Mouse (Mus musculus) yolk sac, embryonic 10.5 days (tissue): ENCODE results near the gene Ppp6r1.

Source experiments
- DNase-seq: peaks from one replicate; pipeline ENCODE4 v3.0.0-alpha.2; 2017; ENCODE audit warnings: low spot score

Ppp6r1 gene

GRCm38 (mm10) chr7:4657521-4658127 is 1.2 kb downstream of the Ppp6r1 start:
- peak; percentile 65 for DNase-seq

DNA sequence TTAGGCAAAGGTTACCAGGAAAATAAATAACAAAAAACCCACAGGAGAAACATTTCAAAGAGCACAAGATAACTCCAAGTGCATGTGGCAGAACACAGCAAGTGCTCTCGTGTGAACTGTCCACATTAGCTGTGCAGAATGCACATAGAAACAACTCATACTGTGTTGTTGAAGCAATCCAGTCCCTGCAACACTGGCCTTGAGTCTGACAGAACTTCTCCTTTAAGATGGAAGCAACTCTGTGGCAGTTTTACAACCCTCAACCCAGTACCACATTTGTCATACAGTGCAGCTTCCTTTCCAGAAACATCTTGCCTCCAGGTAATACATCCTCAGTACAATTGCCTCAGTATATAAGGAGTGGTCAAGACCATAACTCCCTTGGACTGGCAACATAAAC is 2.0 kb downstream of the Ppp6r1 start:
- no peak for DNase-seq

DNA sequence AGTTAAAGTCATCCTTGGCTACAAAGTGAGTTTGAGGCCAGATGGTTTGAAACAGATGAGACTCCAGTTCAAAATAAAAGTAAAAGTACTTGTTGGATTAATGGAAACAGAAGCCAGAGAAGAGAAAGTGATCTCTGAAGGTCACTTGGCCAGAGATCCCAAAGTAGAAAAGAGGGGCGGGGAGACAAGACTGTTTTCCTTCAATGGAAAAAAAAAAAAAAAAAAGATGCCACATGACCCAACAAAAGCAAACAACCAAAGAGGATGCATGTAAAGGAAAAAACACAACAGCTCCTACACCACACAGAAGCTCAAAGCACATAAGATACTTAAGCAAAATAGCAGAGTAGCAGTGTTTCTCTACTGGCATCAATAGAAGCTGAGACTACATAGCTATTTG is 2.9 kb downstream of the Ppp6r1 start:
- no peak for DNase-seq

DNA sequence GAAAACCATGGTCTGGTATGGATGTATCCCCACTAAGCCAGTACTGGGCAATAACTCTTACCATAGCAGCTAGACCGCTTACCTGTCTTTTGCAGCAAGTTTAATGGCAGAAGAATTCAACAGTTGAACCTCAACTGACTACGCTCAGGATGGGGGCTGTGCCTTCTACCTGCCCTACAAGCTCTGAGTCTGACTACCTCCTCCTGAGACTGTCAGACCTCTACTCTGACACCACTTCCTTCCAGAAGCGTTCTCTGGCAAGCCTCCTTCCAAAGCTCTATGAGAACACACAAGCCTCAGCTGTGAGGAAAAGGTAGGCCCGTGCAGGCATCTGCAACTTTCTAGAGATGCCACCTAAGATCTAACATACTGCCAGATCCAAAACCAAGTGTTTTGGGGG is 3.4 kb downstream of the Ppp6r1 start:
- DNase-seq = no peak

DNA sequence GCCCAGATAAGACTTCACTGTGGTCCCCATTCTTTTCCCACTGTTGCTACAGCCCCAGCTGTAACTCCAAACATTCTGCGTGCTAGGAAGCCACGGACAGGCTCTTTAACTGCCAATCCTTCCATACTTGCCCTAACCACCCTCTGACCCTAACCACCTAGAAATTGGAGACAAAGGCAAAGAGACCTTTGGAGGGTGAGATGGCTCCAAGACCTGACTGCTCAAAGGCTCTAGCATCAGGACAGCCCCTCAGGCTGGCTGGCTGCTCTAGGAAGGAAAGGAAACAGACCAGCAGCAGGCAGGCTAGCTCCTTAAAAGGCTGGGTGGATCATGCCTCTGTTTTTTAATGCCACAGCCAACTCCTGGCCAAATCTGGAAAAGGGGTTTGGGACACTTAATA is 4.6 kb downstream of the Ppp6r1 start:
- DNase-seq = no peak

DNA sequence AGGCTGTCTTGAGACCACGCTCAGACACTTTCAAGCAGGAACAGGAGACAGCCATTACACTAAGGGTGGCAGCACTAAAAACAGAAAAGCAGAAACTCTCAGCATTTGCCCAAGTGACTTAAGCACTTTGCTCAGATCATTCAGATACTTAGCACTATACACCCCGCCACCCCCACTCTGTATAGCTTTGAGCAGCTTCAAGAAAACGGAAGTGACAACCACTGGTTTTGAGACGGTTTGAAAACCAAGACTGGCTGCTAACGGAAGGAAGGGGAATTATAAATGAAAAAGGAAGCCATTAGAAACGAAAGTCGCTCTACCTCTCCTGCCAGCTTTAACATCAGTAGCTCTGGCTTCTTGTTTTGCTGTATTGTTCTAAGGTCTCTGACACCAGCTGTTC is 5.0 kb downstream of the Ppp6r1 start:
- DNase-seq = no peak

GRCm38 (mm10) chr7:4653351-4653750 is 5.5 kb downstream of the Ppp6r1 start:
- DNase-seq = no peak

DNA sequence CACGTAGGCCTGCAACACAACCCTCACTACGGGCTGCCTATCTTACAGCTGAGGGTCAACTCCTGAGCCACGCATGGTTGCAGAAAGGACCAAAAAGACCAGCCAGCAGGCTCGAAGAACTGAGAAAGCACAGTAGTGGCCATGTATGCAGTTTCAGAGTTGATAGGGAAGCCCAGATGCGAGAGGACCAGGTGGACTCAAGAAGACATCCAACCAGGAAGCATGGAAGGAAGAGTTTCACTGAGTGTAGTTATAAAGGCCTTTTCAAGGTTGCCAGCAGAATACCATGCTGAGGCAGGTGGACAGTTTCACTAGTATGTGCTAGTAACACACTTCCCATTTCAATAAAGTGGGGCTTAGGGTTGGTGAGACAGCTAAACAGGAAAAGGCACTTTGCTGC is 6.1 kb downstream of the Ppp6r1 start:
- no peak for DNase-seq

DNA sequence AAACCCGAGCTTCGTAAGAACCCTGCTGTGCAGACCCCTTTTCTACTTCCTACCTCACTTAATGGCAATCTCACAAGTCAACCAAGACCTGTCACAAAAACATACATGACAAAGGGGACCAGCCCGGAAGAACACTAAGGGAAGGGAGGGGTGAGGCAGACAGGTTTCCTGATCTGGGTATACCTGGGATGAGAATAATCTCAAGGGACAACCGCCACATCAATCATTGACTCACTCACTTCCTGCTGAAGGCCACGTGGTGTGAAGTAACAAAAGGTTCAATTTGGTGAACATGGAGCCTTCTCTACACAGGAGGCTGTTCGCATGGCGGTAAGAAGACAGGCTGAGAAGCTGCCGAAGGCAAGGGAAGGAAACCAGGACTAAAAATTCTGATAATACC is 7.2 kb downstream of the Ppp6r1 start:
- peak; percentile 25 for DNase-seq

GRCm38 (mm10) chr7:4647992-4648391 is 10.8 kb downstream of the Ppp6r1 start:
- no peak for DNase-seq

- no peak for DNase-seq
These were observed 11.5 kb downstream of the Ppp6r1 start for GRCm38 (mm10) chr7:4647291-4647690.

DNA sequence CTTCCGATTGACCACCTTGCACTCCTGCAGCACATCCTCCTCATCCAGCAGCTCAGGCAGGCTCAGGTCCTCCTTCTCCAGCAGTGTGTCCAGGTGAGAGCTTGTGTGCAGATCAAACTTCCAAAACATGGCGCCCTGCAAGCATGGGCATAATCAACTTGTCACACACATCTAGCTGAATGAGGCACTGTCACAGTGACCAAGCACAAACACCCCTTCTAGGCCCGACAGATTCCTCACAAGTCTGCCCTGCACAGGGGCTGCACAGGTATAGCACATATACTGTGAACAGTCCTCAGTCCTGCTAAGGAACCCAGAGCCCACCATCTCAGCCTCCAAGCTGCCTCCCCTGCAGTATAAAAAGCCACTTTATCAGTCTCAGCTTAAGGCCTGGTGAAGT is 12.0 kb downstream of the Ppp6r1 start:
- DNase-seq = no peak

DNA sequence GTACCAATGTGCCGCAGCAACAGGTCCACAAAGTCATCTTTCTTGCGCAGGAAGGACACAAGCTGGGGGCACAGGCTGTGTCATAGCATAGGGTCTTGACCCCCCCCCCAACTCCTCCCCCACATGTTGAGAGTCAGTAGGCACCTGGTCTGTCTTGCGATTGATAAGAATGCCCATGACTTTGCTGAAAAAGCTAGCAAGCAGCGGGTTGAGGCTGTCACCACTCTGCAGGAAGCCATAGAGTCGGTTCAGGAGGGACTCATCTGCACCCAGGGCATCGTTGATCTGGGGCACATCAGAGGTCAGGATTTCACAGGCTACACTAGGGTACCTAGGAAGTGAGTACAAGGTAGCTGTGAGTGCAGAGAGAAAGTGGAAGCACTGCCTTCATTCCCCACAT is 15.6 kb downstream of the Ppp6r1 start:
- no peak for DNase-seq

GRCm38 (mm10) chr7:4641956-4642355 is 16.9 kb downstream of the Ppp6r1 start:
- DNase-seq = no peak

GRCm38 (mm10) chr7:4641155-4641554 is 17.7 kb downstream of the Ppp6r1 start:
- DNase-seq = no peak

DNA sequence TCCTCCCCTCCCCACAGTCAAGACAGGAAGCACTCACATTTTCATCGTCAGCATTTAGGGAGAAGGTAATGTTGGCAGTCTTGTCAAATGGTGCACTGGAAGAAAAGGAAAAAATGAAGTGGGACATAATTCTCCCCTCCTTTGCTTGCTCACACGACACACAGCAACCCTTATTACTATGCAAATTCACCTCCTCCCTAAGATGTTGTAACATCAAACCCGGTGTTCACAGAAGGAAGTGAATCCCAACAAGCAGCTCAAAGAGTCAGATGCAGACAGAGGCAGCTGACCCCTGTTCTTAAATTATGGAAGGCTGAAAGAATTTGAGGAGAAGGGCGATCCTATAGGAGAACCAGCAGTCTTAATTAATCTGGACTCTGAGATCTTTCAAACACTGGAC is 22.6 kb downstream of the Ppp6r1 start:
- DNase-seq = no peak

DNA sequence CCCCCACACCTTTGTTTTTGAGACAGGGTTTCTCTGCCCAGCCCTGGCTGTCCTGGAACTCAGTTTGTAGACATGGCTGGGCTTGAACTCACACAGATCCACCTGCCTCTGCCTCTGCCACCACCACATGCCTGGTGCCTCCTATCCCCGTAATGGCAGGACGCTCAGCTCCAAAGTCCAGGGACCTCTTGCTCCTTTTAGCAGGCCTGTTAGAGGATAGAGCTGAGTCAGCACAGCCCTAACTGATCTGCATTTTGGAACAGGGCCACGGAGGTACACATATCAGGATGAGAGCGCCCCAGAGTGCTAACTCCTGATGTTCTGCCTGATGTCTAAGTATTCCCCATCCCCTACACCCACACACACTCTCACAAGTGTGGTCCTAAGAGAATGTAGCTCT is 27.8 kb downstream of the Ppp6r1 start, which contains the start of gene Tmem86b:
TSS of gene Tmem86b (minus strand) at position 392 of the 400 bp plus-strand sequence.
- peak; percentile 70 for DNase-seq

DNA sequence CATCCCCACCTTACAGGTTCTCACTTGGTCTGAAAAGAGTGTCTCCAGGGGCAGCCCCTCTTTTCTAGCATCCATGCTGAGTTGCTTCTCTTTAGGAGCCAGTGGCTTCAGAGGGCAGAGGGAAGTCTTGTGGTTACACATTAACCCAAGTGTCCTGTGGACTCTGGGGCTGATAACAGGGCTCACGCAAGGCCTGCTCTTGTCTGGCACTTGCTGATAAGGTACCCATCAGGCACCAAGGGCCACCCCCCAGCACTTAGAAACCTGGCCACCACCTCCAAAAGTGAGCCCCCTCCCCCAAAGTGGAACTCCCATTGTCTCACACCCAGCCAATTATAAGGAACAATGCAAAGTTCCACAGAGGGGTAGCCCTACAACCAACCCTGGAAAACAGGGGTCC is 28.6 kb downstream of the Ppp6r1 start:
- DNase-seq = peak; percentile 84

DNA sequence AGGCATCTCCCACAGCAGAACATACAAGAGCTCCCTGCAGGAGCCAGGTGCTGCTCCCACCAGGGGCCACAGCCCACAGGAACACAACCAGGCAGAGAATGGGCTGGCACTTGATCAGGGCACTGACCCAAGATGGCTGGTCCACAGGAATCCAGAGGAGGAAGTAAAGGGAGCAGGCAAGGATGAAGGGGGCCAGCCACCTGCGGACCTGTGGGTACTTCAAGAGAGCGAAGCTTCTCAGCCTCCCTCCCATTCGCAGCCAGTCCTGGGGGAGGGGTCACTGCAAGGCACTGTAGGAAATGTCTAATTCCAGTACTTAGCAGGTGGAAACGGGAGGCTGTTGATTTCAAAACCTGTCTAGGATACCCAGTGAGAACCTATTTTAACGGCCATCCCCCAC is 29.2 kb downstream of the Ppp6r1 start:
- DNase-seq = no peak

DNA sequence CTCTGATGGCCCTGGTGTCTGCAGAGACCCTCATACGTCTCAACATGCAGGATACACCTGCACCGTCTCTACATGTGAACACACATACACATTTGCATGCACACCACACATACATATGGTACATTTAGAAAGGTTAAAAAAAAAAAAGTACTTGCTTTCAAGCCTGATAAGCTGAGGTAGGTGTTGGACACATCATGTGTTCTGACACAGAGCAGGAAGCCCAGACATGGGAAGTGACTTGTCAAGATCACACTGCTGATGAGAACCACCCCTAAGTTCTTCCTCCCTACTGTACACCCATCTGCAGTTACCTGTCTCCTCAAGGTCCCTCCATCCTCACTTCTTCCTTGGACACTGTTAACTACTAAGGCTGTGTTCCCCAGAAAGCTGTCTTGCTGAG is 32.9 kb downstream of the Ppp6r1 start:
- DNase-seq = no peak

DNA sequence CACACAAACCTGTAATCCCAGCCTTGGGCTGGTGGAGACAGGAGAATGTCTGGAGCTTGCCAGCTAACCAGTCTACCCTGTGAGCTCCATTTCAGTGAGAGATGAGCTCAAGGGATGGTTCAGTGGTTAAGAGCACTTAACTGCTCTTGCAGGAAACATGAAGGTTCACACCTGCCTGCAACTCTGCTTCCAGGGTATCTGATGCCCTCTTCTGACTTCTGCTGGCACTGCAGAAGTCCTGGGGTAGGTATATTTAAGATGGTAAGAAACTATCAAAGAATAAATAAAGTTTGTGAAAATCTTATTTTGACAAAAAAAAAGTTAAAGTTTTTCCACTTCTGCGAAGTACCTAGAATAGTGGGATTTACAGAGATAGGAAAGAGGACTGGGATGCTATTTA is 34.5 kb downstream of the Ppp6r1 start:
- no peak for DNase-seq

DNA sequence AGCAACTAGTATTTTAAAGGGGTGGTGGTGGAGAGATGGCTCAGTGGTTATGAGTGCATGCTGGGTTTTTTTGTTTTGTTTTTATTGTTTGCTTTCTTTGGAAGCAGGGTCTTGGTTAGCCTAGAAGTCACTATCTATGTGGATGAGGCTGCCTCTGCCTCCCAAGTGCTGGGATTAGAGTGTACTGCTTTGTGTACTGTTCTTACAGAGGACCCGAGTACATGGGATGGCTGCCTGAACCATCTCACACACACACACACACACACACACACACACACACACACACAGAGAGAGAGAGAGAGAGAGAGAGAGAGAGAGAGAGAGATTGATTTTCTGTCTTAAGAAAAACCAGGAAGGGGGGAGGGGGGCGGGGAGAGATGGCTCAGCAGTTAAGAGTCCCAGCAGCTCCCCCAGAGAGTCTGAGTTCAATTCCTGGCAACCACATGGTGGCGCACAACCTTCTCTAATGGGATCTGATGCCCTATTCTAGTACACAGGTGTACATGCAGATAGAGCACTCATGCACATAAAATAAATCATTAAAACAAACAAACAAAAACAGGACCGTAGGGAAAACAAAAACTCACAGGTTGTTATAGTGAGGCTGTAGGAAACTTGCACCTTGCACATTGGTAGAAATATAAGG is 35.2 kb downstream of the Ppp6r1 start:
- peak; percentile 57 for DNase-seq

DNA sequence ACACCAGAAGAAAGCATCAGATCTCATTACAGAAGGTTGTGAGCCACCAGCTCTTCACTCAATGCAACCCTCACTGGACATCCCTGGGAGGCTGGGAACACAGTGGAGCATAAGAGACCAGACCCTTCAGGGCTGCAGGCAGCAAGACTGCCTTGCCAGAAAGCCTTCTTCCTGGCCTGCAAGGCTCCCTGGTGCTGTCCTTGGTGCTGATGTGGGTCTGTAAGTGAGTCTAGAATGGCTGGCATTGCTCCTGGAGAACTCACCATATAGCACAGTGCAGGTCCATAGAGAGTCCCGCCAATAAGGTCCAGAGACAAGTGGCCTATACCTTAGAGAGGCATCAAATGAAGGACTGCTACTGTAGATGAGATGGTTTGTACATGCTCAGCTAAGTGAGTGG is 38.8 kb downstream of the Ppp6r1 start:
- DNase-seq = peak; percentile 53

GRCm38 (mm10) chr7:4613740-4614403 is 44.9 kb downstream of the Ppp6r1 start:
- no peak for DNase-seq
